Mouse (Mus musculus): ENCODE results near the gene Tmc5. TPM values are rescaled to one million over a fixed set of nuclear protein-coding genes. Genes with fewer than 3 reads are reported as not detected.

The Tmc5 gene
- total RNA-seq, 2 experiments from 2014 or later = not detected

DNA sequence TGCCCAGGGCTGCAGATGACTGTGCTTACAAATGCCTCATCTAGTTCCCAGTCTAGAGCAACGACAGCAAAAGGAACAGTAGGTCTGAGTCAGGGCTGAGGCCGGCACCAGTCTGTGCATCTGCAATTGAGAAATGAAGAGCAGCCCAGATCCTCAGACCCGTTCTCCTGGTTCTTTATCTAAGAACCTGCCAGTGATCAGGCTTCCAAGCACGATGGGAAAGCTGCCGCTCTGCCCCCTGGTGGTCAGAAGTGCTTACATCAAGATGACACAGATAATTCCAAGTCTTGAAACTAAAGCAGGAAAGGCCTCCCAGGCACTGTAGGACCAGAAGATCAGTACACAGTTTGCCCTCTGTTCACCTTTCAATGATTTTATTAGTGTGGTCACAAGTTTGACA, 91.1 kb downstream of the Tmc5 start:
- peak; percentile 81 for ATAC-seq (replicated peaks; ENCODE audit: poor library complexity, severe bottlenecking)

DNA sequence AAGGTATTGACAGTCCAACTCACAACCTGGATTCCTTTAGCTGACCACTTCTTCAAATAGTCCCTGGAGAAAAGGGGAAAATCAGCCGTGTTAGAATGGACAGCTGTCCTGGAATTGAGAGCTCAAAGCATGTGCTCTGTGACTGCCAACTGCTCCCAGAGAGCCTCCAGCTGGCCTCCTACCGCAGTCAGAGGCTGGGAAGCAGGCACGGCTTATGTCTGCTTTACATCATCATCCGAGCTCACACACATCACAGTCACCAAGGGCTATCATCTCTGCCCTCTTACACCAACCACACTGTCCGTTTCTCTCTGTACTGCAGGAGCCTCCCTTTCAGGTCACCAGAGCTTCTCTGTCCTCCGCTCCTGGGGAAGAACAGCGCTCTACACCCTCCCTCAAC, 92.0 kb downstream of the Tmc5 start:
- no peak for ATAC-seq (replicated peaks; ENCODE audit: poor library complexity, severe bottlenecking)

DNA sequence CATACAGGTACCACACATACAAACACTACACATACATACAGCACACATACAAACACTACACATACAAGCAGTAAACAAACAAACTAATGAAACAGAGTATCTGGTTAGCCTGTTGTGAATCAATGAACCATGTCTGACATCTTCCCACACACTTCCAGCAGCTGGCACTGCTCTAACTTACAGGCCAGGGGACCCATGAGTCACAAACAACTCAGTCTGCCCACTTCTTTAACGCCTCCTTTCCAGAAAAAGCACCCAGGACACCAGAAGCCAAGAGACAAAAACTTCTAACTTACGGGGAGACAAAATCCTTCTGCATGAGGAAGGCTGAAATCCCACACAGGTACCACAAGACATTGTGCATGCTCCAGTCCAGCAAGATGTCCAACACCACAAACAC, 94.2 kb downstream of the Tmc5 start:
- ATAC-seq (replicated peaks; ENCODE audit: poor library complexity, severe bottlenecking) = no peak

DNA sequence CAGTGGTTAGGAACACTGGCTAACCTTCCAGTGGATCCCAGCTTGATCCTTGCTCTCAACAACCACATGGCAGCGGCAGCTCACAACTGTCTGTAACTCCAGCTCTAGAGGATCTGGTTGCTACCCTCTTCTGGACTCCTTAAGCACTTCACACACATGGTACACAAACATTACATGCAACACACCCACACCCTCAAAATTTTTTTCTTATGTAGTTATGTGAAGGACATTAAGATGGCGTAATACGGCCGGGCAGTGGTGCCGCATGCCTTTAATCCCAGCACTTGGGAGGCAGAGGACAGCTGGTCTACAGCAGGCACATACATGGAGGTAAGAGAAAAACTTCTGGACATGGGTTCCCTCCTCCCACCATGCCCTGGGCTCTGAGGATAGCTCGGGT, 99.0 kb downstream of the Tmc5 start:
- ATAC-seq (replicated peaks; ENCODE audit: poor library complexity, severe bottlenecking) = no peak

DNA sequence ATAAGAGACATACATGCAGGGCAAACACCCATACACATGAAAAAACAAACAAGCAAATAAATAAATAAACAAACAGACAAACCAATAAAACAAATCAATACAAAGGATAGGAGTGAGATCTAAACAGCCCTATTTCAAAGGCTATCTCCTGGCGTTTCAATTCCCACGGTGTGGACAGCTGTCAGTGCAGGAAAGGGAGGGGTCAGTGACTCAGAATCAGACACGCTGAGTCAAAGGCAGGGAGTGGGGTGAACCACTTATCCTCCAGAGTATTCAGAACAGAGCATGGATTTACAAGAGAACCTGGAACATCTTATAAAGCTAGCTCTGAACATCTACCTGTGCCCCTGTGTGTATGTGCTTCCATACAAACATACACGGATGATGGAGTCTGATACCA, 100.1 kb downstream of the Tmc5 start:
- no peak for ATAC-seq (replicated peaks; ENCODE audit: poor library complexity, severe bottlenecking)

DNA sequence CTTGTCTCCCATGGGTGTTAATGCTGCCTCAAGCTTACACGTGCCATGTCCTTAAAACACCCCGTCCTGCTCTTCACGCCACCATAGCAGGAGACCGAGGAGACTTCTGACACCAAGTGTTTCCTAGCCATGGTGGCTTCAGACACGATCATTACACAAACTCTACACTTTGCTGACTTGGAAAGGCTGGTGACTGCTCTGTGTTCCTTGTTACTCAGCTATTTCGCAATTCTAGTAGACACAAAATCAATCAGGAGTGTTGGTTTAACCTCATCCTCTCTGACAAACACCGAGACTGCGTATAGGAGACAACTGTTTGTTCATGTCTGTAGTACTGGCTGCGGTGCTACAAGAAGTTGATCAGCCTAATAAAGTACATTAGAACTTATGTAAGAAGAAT, 101.8 kb downstream of the Tmc5 start:
- peak; percentile 24 for ATAC-seq (replicated peaks; ENCODE audit: poor library complexity, severe bottlenecking)

DNA sequence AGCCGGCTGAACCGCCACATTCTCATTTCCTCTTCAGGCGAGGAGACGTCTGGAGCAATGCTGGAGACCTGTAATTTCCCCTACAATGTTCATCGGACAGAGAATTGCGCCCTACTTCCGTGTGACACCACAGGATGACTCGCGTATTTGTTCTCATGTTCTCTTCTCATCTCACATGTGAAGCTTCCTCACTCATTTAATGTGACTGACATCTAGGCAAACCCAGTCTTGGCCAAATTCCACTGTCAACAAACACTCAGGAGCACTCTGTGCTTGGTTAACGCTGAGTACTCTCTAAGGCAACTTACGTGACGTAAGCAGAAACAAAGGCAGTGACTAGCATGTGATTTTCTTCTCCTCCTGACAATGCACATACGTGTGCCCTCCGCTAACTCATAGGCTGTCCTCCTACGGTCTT, 106.1 kb downstream of the Tmc5 start:
- peak; percentile 81 for ATAC-seq (replicated peaks; ENCODE audit: poor library complexity, severe bottlenecking)

DNA sequence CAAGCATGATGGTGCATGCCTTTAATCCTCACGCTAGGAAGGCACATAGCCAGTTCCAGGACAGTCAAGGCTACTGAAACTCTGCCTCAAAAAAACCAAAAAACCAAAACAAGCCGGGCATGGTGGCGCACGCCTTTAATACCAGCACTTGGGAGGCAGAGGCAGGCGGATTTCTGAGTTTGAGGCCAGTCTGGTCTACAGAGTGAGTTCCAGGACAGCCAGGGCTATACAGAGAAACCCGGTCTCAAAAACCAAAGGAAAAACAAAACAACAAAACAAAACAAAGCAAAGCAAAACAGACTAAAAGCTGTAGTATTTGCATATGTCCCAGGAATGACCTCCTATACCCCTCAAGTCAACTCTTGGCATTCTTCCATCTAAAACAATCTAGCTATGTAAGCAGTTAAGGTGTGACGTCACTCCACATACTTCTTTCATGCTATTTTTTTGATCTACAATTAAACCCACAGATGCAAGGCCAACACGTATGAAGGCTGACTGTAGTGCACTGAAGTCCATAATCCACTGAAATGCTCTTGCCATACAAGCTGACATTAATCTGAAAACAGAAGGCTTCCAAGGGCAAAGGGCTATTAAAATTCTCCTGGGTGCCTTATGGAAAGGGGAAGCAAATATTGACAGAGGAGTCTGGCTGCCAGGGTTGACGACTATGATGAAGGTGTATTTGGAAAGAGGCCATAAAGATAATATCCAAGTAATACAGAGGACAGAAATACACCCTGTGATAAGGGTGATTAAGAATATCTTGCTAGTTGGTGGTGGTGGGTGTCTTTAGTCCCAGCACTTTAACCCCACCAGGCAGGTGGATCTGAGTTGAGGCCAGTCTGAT, 107.1 kb downstream of the Tmc5 start:
- no peak for ATAC-seq (replicated peaks; ENCODE audit: poor library complexity, severe bottlenecking)

DNA sequence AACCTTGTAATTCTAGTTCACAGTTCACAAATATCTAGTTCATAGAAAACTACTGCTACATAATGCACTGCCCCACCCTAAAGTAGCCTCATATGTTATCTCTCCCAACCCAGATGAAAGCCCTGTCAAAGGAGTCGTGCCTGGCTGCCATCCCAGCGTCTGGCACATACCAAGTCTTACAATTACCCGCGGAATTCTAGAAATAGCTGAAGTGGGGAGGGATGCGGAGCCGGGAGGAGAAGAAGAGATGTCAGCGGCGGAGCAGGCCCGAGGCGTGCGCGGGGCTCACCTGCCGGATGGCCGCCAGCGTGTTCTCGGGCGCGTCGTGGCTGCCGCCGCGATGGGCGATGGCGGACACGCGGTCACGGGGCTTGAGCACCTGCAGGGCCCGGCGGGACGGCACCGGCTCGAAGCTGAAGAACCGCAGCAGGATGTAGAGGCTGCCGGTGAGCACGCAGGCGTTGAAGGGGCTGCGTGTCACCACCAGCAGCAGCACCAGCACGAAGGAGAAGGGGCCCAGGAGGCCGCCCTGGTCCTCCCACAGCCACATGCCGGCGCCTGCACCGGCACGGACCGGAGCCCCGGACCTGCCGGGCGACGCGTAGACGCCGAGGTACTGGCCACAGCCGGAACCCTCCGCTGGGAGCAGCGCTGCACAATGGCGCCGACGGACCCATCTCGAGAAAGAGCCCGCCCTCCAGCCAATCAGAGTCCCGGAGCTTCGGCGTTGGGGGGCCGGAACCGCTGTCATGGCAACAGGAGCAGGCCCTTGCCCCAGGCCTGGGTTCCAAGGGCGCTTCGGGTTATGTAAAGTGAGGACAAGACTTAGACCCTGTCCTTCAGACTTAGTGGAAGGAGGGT, 108.2 kb downstream of the Tmc5 start, which contains the start of gene Gde1:
Gde1 (minus strand) TSS at position 678 of the 861 bp plus-strand sequence.
- peak; percentile 87 for ATAC-seq (replicated peaks; ENCODE audit: poor library complexity, severe bottlenecking)

DNA sequence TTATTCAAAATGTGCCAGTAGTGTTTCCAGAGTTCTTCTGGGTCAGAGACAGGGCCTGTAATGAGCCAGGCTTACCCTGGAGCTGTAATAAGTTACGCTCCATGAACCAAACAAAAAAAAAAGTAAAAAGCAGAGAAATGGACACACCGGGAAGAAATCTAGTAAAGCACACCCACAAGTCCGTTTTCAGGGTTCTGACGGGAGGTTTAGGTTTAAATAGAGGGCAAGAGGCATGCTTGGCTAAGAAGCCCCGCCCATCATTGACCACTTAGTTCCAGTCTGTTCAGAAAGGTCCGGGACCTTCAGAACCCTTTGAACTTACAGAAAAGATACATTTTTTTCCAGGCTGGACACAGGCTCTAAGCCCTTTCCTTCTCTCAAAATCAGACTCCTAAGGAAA, 109.0 kb downstream of the Tmc5 start:
- no peak for ATAC-seq (replicated peaks; ENCODE audit: poor library complexity, severe bottlenecking)

DNA sequence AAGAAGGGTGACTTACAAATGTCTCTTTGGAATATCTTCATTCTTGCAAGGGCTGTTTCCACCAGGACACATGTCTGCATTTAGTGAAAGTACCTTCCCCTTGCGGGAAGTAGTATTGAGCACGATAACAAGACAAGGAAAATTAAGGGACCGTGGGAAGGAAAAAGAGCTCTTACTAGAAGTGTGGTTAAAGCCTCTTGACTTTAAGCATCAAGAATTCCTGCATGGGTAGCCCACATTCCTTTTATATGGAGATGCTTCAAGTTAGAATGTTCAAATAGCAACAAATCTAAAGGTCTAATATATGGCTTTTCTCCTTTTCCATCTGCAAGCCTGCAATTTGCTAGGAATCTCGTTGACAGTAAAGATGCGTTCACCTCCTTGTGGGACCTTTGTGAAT, 109.4 kb downstream of the Tmc5 start:
- ATAC-seq (replicated peaks; ENCODE audit: poor library complexity, severe bottlenecking) = no peak

DNA sequence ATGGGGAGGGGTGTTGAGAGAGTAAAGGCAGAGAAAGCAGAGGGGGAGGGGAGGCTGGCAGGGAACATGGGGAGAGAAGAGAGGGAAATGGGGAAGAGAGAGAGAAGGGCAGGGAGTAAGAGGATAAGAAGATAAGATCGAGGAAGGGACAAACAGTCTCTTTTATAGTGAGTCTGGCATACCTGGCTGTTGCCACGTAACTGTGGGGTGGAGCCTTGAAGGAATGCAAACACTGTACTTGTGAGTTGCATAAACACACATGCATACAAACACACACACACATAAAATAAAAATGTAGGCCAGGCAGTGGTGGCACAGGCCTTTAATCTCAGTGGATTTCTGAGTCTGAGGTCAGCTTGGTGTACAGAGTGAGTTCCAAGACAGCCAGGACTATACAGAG, 110.1 kb downstream of the Tmc5 start:
- no peak for ATAC-seq (replicated peaks; ENCODE audit: poor library complexity, severe bottlenecking)

DNA sequence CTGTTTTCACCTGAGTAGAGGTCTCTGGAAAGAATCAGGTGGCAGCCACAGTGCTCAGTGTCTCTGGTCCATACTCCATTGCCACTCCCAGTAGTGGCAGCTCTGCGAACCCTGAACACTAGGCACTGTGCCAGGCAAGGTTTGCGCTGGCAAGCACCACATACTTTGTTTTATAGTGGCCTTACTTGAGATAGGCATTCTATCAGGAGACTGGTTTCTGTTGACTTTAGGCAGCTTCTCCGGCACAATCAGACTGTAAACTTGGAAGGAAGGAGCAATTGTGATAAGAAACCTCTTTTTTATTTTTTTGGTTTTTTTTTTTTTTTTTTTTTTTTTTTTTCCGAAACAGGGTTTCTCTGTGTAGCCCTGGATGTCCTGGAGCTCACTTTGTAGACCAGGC, 110.9 kb downstream of the Tmc5 start:
- no peak for ATAC-seq (replicated peaks; ENCODE audit: poor library complexity, severe bottlenecking)

DNA sequence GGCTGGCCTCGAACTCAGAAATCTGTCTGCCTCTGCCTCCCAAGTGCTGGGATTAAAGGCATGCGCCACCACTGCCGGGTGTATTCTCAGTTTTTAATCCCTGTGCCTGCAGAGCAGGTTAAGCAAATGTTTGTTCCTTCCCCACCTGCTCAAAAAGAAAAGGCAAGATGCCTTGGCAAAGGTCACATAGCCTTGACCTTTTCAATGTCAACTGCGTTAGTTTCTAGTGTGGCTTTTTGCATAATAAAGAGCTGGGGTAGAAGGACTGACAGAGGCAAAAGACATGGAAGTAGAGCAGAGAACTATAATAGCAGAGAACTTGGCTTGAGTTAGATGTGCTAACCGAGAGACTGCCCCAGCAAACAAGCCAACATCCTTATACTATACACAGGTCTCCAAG, 113.7 kb downstream of the Tmc5 start:
- ATAC-seq (replicated peaks; ENCODE audit: poor library complexity, severe bottlenecking) = no peak

DNA sequence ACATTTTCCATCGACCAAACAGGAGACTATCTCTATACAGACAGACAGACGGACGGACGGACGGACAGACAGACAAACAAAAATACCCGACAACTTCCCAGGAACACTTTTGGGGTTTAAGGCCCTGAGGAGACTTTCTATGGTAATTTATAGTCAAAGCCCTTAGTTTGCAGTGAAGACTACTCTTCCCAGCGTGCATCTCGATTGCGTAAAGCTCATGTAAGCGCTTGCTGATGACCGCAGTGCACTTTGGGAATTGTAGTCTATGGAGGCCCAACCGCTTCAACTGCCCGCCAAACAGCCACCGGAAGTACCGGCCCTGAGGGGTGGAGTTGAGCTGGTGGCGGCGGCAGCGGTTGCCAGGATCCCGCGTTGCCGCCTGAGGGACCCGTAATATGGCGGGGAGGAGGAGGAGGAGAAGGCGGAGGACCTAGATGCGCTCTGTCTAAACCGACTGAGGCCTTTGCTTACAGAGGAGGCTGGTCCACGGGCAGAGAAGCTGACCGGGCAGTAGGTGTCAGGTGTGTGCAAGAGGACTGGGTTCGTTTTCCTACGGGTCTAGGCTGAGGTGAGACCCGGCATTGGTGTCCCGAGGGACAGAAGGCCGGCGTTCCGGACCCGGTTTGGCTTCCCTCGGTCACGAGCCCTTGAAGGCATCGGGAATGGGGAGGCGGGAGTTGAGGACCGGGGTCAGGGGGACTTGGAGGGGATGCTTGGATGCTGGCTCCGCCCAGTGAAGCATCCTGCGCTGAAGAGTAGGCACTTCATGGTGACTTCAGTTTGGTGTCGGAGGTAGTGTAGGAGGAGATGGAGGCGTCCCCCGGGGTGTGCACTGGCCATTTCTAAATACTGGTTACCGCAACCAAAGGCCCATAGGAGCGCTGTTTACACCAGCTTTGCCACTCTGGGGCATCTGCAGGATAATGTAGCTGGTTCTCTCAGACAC, 115.4 kb downstream of the Tmc5 start, which contains the start of gene Ccp110:
Ccp110 (plus strand) TSS at position 325 of the 946 bp plus-strand sequence.
- peak; percentile 99 for ATAC-seq (replicated peaks; ENCODE audit: poor library complexity, severe bottlenecking)

DNA sequence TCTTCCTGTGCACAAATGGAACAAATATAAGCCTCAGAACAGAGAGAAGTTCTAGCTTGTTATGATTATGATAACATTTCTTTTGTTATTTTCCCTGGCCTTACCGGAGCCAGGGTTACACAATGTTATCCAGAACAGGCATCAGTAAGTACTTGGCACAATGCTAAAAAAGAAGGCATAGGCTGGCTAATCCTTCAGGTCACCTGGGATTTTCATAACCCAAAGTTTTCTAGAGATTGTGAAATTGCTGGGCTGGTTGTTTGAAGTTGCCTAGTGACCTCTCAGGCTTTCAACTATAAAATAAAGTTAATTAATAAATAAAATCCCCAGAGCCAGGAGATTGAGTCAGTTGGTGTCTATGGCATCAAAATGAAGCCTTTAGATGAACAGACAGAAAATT, 117.8 kb downstream of the Tmc5 start:
- ATAC-seq (replicated peaks; ENCODE audit: poor library complexity, severe bottlenecking) = no peak

DNA sequence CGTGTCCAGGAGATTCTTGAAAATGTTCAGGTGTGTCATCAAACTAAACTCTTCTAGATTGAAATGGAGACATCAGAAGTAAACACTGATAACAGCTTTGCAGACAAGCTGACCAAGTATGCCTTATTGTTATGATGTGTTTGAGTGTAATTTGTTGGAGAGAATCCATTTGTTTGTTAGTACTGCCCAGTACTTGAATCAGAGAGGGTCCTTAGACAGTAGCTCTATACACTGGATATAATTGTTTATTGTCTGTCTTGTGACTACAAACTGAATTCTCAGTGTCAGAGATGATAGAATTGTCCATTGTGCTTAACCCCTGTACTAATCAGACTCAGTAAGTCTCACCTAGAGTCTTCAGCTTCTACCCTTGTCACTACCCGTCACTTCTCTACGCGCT, 121.0 kb downstream of the Tmc5 start:
- ATAC-seq (replicated peaks; ENCODE audit: poor library complexity, severe bottlenecking) = no peak

DNA sequence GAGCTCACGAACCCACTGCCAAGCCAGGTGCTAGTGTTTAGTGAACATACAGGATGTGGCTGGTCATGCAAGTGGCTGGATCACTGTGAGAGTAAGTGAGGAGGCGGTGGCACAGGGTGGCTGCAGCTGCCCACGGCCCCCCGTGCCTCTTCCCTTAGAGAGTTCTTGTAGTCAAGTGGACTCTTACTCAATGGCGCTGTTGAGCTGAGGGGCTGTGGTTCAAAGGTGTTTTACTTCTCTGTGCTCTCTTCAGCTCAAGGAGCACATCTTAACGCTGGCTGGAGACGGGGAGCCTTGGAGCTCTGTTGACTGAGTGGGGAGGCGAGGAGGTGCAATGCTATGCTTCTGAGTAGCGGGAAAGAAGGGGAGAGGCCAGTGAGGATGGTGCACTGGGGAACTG, 126.8 kb downstream of the Tmc5 start:
- no peak for ATAC-seq (replicated peaks; ENCODE audit: poor library complexity, severe bottlenecking)

Measured in granulocyte monocyte progenitor cell, adult 5-6 weeks (primary cell).